Mouse (Mus musculus) gonadal fat pad, adult 2 months (tissue): ENCODE measurements around the gene Cadps2. TPM values are rescaled to one million over a fixed set of nuclear protein-coding genes. Genes with fewer than 3 reads are reported as not detected.

ENCODE experiments used
- DNase-seq: peaks from one replicate; pipeline ENCODE4 v3.0.0-alpha.2; 2012; ENCODE audit warnings: low read depth
- polyA plus RNA-seq: library from polyadenylated mRNA; depleted of rRNA; stranded (reverse); fragments of >200 nt; gene quantifications from 2 replicates; pipeline ENCODE4 v1.2.3, GENCODE M21; 2012

The Cadps2 gene
- polyA plus RNA-seq, 1 experiment = 2.6 TPM

GRCm38 (mm10) chr6:23360596-23360995 lies 478.6 kb downstream of the Cadps2 start:
- no peak for DNase-seq

DNA sequence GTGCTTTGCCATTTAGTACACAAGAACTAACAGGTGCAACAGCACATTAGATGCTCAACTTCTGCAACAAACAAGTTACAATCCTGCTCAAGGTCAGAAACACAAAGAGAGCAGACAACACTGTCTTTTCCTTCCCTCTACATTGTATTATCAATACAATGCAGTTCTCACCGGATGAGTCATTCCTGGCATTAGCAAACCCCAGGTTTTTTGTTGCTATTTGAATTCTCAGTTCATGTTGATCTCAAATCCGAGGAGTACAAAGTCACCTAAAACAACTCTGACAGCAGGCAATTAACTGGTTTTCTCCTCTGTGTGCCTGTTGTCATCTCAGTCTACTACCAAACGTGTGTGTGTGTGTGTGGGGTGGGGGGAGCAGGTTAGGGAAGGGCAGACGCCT lies 483.1 kb downstream of the Cadps2 start:
- no peak for DNase-seq

DNA sequence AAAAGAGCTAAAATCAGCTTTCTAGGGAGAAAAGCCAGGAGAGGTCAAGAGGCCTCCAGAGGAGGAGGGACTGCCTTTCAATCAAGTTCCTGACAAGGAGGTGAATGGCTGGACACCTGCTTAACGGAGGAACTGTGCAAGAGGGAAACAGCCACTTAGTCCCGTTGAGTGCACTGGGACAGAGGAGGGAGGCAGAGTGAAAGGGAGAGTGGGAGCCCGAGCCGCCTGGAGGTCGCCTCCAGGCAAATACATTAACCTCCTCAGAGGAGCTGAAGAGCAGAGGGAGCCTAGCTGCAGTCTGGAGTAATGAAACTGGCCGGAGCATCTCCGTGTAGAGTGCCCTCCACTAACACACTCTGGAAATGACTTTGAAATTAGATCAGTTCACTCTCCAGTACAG lies 485.7 kb downstream of the Cadps2 start:
- DNase-seq = no peak

DNA sequence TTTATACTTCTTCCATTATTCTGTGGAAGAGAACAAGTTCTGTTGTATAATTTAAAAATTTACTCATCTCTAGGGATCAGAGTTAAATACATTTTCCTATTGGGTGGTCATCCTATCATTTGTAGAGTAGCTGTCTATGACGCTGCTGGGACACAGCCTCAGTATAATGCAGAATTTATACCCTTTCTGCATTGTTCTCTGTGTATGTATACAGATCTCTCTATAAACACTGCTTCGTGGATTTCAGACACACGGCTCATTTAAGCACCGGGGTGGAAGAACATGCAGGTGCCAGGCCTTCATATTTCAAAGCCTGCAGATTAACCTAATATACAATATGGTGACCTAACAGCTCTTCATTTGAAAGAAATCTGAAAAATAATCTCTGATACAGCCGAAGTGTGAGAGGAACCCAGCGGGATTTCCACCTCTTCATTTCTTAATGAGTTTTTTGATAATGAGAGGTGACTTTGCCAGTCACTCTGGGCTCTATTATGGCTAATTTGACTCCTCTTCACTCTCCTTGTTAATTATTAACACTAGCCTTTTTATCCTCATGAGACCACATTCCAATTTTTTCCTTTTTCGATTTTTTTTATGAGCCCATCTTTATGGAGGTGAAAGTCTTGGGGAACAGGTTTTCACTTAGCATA lies 501.7 kb downstream of the Cadps2 start:
- no peak for DNase-seq

DNA sequence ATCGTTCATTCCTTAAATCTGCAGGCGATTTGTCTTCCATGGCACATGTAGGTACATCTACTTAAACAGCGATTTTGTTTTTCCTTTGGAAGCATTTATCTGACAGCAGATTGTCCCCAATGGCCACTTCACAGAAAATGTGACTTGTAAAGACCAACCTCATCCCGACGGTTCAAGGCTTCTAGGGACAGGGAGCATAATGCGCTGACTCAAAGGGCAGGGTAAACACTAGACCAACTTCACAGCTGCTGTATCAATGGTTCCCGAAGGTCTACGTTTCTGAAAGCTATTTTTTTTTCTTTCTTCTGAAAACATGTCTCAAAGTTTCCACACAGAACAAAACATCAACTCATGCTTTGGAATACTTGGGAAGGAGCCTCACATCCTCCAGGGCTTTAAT lies 524.3 kb downstream of the Cadps2 start:
- DNase-seq = no peak

DNA sequence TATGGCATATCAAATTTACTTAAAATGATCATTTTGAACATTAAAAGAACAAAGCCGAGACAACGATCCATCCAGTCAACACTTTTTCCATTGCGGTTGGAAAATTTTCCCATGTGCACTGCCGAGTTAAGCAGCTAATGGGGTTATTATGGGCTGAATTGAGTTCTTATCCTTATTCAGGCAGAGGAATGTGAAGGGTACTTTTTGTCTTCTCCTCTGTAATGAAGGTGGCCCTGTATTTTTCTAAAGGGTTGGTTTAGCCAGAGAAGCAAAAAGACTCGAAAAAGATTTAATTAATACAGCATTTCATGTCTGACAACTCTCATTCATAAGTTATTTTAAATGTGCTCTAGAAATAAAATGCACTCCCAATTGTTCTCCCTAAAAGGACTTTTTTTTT lies 524.9 kb downstream of the Cadps2 start:
- no peak for DNase-seq

GRCm38 (mm10) chr6:23306046-23306445 lies 533.2 kb downstream of the Cadps2 start:
- no peak for DNase-seq

GRCm38 (mm10) chr6:23298596-23298995 lies 540.6 kb downstream of the Cadps2 start:
- DNase-seq = no peak

GRCm38 (mm10) chr6:23294685-23295084 lies 544.5 kb downstream of the Cadps2 start:
- no peak for DNase-seq

- DNase-seq = no peak
These were observed 550.5 kb downstream of the Cadps2 start for GRCm38 (mm10) chr6:23288752-23289151.

DNA sequence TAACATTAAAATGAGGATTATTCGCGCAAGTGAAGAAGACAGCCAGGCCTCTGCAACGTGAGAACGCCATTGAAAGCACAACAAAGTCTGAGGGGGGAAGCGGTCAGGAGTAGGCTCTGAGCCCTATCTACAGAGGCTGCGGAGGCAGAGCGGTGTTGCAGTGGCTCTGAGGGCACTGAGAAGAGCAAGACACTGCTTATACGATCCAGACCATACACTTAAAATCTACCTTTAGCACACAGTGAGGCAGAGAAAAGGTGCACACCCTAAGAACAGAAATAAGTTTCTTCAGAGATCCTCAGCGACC lies 557.8 kb downstream of the Cadps2 start:
- DNase-seq = no peak

DNA sequence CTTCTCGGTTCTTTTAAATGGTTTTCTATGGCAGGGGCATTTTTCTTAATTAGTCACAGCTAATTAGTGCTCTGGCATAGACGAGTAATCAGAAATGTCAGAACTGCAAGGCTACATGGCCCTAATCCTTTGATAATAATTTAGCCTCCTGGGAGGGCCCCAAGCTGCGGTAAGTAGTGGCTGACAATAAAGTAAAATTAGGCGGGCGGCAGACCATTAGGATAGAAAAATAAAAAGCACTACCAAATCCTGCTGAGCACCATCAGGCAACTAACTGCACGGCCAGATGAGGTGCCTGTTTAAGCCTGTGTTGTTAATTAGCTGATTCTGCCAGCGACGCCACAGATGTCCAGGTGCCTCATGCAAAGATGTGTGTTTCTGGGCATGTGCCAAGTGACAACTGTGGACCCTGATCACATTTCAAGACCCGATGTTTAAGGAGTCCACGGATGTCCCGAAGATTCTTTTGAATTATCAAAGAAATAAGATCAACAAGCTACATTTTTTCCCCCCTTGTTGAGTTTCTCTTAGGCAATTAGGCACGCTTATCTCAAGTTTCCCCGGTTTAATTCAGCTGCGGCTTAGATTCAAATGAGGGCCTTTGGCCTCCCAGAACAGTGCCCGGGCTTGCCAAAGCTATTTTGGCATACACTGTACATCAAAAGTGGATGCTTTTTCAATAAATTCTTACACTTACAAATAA lies 558.3 kb downstream of the Cadps2 start:
- no peak for DNase-seq

- DNase-seq = no peak
These were observed 565.7 kb downstream of the Cadps2 start for GRCm38 (mm10) chr6:23273483-23273882.

GRCm38 (mm10) chr6:23272979-23273378 lies 566.2 kb downstream of the Cadps2 start:
- no peak for DNase-seq

DNA sequence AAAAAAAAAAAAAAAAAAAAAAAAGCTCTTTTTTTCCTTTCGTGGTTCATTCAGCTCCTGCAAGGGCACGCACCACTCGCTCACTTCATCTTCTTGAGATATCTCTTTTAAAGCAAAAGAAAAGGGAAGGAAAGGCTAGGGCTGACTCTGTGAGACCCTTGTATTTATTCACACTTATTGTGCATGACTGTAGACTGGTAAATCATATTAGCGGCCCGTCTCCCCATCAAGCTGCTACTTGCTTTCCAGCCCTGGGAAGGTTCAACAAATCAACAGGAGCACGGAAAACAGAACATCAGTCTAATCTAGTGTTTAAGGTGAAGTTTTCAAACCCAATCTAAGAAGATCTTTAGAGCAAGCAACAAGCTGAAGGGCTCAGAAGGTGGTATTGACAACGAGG lies 566.7 kb downstream of the Cadps2 start:
- no peak for DNase-seq

DNA sequence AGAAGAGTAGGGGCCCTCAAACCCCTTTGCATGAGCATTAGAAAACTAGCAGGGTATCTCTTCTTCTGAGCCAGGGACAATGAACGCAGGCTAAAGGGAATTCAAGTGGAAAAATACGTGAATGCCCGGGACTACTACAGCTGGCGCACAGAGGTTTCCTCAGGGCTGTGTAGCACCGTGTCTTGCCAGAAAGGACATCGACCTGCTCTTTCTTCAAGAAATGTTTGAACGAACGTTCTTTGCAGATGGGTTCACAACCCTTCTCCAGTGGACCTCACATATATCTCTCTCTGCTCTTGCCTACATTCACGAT lies 578.5 kb downstream of the Cadps2 start:
- DNase-seq = no peak

- no peak for DNase-seq
These were observed 579.0 kb downstream of the Cadps2 start for GRCm38 (mm10) chr6:23260016-23260737.

GRCm38 (mm10) chr6:23257981-23258380 lies 581.2 kb downstream of the Cadps2 start:
- DNase-seq = no peak

- DNase-seq = no peak
These were observed 584.1 kb downstream of the Cadps2 start for GRCm38 (mm10) chr6:23255161-23255560.

- DNase-seq = no peak
These were observed 584.6 kb downstream of the Cadps2 start for GRCm38 (mm10) chr6:23254644-23255043.

GRCm38 (mm10) chr6:23253353-23254311 lies 585.6 kb downstream of the Cadps2 start:
- DNase-seq = no peak
